Mouse (Mus musculus) lung, postnatal 0 days (tissue): ENCODE results near the gene Ncapd3. TPM values are rescaled to one million over a fixed set of nuclear protein-coding genes. Genes with fewer than 3 reads are reported as not detected.

ENCODE experiments used
- ATAC-seq: fragments of 200-750 bp; cut with Nextera tagmentation; 2 replicates; pipeline ENCODE4 v1.8.0; 2017; ENCODE audit warnings: moderate library complexity
- DNase-seq: peaks from one replicate; pipeline ENCODE4 v3.0.0-alpha.2; 2016; ENCODE audit warnings: low spot score
- H3K27ac ChIP-seq: fragments of 300-500 bp; sonication (generic); 2 replicates; pipeline ENCODE4 v1.5.1; 2014; ENCODE audit warnings: antibody characterized with exemption, mild to moderate bottlenecking, low read length, mixed read lengths
- H3K27me3 ChIP-seq: fragments of 300-500 bp; sonication (generic); replicated peaks from 2 replicates; pipeline ENCODE4 v1.6.1; 2014; ENCODE audit warnings: low read length, mixed read lengths; ENCODE audit not compliant: insufficient read depth
- H3K36me3 ChIP-seq: fragments of 300-500 bp; sonication (generic); 2 replicates; pipeline ENCODE4 v1.6.1; 2014; ENCODE audit warnings: low read length, mixed read lengths; ENCODE audit not compliant: insufficient read depth
- H3K4me1 ChIP-seq: fragments of 300-500 bp; sonication (generic); 2 replicates; pipeline ENCODE4 v1.6.1; 2014; ENCODE audit warnings: antibody characterized with exemption, low read depth, low read length, mixed read lengths; ENCODE audit not compliant: insufficient read depth
- H3K4me2 ChIP-seq: fragments of 300-500 bp; sonication (generic); replicated peaks from 2 replicates; pipeline ENCODE4 v1.6.1; 2014; ENCODE audit warnings: low read depth, mild to moderate bottlenecking, low read length, moderate library complexity, mixed read lengths
- H3K4me3 ChIP-seq: fragments of 300-500 bp; sonication (generic); 2 replicates; pipeline ENCODE4 v1.5.1; 2014; ENCODE audit warnings: low read depth, low read length
- H3K9ac ChIP-seq: fragments of 300-500 bp; sonication (generic); replicated peaks from 2 replicates; pipeline ENCODE4 v1.6.1; 2014; ENCODE audit warnings: low read depth, mild to moderate bottlenecking
- H3K9me3 ChIP-seq: fragments of 300-500 bp; sonication (generic); 2 replicates; pipeline ENCODE4 v1.6.1; 2016; ENCODE audit warnings: low read length, mixed read lengths
- CTCF ChIP-seq: IDR thresholded peaks from 2 replicates; pipeline ENCODE4 v1.5.1; 2016; ENCODE audit warnings: antibody characterized with exemption, mild to moderate bottlenecking
- EP300 ChIP-seq: IDR thresholded peaks from 2 replicates; pipeline ENCODE4 v1.6.1; 2016; ENCODE audit warnings: antibody characterized with exemption, mild to moderate bottlenecking, control low read depth
- WGBS: fragments of 180-500 bp; shearing (Covaris S2); extraction: QIAGEN DNeasy Blood & Tissue Kit; methylation state at CpG from one replicate; pipeline ENCODE4 v1.1.7; 2014; 5-methylcytosine and 5-hydroxymethylcytosine counted together
- polyA plus RNA-seq: library from polyadenylated mRNA; unstranded; fragments of >200 nt; fragmentation: Nextera tagmentation; extraction: Ambion mirVana; gene quantifications from 2 replicates; pipeline ENCODE4 v1.2.1, GENCODE M21; 2015

Ncapd3 gene
- polyA plus RNA-seq, 1 experiment from 2014 or later: 6.3 TPM

- Histone ChIP-seq H3K36me3 (no peaks in the 10 kb centered on the region), H3K4me1 (no peaks in the 10 kb centered on the region), H3K27me3 (no peaks in the 10 kb centered on the region), H3K4me2 (no peak overlapping the region), H3K9ac (no peak overlapping the region), H3K27ac (no peak overlapping the region), H3K4me3 (no peak overlapping the region), H3K9me3 (no peaks in the 10 kb centered on the region)
- ATAC-seq: no peak
- WGBS: 95% methylated on average over 10 of the region's 10 CpGs
- DNase-seq: no peak
- no peak for TF ChIP-seq EP300
- no peak for TF ChIP-seq CTCF
Observed at GRCm38 (mm10) chr9:27140432-27141065, 110.6 kb downstream of the Ncapd3 start.

GRCm38 (mm10) chr9:27144271-27144840 lies 114.4 kb downstream of the Ncapd3 start:
- ATAC-seq (no peak), DNase-seq (no peak)
- no peak for TF ChIP-seq EP300
- no peak overlapping the region for H3K4me3 ChIP-seq
- no peaks in the 10 kb centered on the region for H3K9me3 ChIP-seq
- no peak overlapping the region for H3K27ac ChIP-seq
- H3K9ac ChIP-seq: no peak overlapping the region
- no peaks in the 10 kb centered on the region for H3K4me1 ChIP-seq
- H3K36me3 ChIP-seq: no peaks in the 10 kb centered on the region
- H3K4me2 ChIP-seq: no peak overlapping the region
- no peaks in the 10 kb centered on the region for H3K27me3 ChIP-seq
- 73% methylated on average over 4 of the region's 4 CpGs for WGBS

Other genes starting within 250 kb of the Ncapd3 start
- 6.8 and 7.7 TPM in 2 replicates for gene Glb1l2, start 223.7 kb upstream of the Ncapd3 start, polyA plus RNA-seq
- gene Glb1l3, start 169.3 kb upstream of the Ncapd3 start, polyA plus RNA-seq: 0.42 and 0.90 TPM in 2 replicates
- gene Gm1110, start 107.1 kb upstream of the Ncapd3 start, polyA plus RNA-seq: not detected in 2 replicates
- 31.6 and 33.6 TPM in 2 replicates for gene Acad8, start 30.6 kb upstream of the Ncapd3 start, polyA plus RNA-seq
- 52.7 and 55.7 TPM in 2 replicates for gene Thyn1, start 30.5 kb upstream of the Ncapd3 start, polyA plus RNA-seq
- 16.7 TPM in 2 replicates for gene Vps26b, start 110 bp upstream of the Ncapd3 start, polyA plus RNA-seq
- gene Jam3, start 125.2 kb downstream of the Ncapd3 start, polyA plus RNA-seq: 18.9 and 20.4 TPM in 2 replicates